Mouse (Mus musculus): ENCODE measurements around the gene Pnpla5. TPM values are rescaled to one million over a fixed set of nuclear protein-coding genes. Genes with fewer than 3 reads are reported as not detected.
"Not testable (repeated sequence)": the region's sequence is repeated elsewhere in the genome, so short reads cannot be mapped to it uniquely, and the experiment has no call there.

The Pnpla5 gene
- total RNA-seq (2021) = not detected
- long read RNA-seq, experiment 1 = 0 reads
- long read RNA-seq, experiment 2, partial matches to known transcripts = 0 of 1 reads
- long read RNA-seq, experiment 2, other reads (novel, unspliced or antisense) = 1 of 1 reads

DNA sequence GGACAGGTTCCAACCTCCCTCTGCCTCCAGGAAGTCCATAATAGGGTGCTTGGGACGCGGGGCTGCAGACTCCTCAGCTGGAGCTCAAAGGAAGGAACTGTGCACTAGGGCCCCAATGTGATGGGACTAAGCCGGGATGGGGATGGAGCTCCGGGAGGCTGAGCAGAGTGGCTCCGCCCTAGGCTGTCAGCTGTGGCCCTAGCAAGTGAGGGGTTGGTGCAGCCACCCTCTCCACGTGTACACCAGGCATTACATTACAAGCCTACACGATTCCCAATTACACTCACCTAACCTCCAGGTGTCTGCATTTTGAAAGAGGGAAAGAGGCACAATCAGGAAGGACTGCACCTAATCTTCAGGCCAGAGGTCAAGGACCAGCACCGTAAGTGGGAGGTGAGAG lies at the start of gene Pnpla5:
Gene Pnpla5 (minus strand): TSS at position 101 of the 400 bp plus-strand sequence.
- DNase-seq (ENCODE audit: low spot score in 2 of 2) = no peak

DNA sequence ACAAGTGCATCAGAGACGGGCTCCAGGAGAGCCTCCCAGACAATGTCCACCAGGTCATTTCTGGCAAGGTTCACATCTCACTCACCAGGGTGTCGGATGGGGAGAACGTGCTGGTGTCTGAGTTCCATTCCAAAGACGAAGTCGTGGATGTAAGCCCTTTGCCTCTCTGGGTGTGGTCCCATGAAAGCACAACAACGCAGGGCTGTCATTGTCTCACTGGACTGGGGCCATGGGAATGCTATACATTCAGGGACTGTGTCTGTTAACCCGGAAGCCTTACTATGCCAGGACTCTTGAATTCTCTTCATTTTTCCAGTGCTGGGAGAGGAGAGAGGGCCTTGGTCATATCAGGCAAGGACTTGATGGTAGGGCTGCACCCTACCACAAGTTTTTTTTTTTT lies 48.2 kb upstream of the Pnpla5 start:
- DNase-seq (ENCODE audit: low spot score in 2 of 2) = no peak

DNA sequence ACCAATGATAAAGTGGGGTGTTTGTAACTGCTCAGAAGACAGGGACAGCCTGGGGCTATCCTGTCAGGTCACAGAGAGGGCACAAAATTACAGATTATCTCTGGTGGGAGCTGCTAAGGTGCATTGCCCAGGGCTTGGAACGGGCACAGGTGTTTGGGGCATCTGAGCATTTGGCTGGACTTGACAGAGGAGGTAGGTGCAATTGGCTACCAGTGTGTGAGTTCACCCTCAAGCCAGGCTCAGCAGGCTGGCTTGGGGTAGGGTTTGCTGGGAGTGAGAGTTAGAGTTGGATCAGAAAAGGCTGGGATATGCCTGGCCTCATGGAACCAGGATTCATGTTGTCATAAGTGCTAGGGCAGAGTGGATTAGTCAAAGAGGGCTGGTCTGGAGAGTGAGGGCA lies 46.5 kb upstream of the Pnpla5 start:
- no peak for DNase-seq (ENCODE audit: low spot score in 2 of 2)

DNA sequence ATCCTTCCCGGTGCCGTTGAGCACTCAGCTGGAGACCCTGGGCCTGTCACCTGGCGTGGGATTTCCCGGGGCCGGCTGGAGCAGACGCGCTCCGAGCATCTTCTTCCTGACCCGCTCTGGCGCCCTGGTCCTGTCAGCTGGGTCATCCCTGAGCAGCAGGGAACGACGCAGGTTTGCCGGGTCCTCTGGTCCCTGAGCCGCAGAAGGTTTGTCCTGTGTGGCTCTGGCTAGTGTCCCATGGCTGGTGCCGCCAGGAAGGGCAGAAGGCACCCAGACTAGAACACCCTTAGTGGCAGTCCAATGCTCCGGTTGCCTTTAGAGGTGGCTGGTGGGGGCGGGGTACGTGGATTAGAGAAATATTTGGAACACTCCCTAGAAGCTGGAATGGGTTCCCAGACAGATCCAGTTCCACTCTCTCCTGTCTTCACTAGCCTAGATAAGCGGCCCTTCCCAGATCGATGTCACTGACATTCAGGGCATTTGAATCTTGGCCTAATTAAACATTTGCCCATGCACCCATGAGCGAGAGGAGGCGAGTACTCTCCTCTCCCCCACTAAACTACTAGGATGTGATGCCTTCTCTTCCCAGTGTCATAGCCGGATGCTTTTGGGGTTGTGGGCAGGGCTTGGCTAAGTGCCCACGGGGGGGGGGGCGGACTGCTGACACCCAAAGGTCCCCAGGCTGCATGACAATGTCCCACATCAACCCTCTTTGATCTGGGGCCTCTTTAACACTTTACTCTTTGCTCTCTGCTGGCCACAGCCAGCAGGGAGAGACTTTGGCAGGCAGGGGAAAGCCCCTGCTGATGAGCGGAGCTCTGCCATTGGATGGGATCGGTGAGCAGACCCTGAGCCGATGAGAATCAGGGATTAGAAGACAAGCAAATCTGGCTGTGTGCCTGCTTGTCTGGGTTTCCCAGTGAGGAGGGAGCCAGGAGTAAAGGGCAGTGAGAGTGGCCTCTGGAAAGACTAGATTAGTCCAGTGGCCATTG lies 45.5 kb upstream of the Pnpla5 start:
- DNase-seq (ENCODE audit: low spot score in 2 of 2) = peak in 1 of 2 experiments; percentile 33

DNA sequence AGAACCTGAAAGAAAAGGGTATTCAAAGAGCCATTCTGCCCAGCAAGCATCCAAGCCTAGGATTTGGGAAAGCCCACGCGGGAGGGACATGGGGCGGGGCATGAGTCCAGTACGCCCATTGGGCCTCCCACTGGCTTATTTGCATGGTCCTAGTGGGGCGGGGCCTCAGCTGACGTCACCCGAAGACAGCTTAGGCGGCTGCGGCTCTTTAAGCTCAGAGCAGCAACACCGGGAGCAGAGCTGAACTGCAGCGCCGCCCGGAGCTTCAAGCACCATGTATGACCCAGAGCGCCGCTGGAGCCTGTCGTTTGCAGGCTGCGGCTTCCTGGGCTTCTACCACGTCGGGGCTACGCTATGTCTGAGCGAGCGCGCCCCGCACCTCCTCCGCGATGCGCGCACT lies 44.6 kb upstream of the Pnpla5 start, which contains the start of gene Pnpla3:
Gene Pnpla3 (plus strand): TSS at position 238 of the 400 bp plus-strand sequence.
- DNase-seq (ENCODE audit: low spot score in 2 of 2) = peak; percentile 97

DNA sequence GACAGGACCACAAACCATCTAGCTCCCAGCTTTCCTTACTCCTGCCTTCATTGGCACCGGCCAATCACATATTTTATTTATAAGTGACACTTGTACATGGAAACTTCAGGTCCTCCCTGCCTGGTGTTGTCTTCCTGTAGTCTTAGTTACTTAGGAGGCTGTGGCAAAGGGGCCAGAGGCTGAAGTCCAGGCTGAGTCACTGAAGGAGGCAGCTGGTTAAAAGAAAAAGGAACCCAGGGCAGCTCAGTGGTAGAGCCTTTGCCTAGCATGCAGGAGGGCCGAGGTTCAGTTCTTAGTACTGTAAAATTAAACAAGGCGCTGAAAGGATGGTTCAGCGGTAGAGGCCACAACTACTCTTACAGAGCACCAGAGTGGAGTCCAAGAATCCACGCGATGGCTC lies 43.8 kb upstream of the Pnpla5 start:
- no peak for DNase-seq (ENCODE audit: low spot score in 2 of 2)

DNA sequence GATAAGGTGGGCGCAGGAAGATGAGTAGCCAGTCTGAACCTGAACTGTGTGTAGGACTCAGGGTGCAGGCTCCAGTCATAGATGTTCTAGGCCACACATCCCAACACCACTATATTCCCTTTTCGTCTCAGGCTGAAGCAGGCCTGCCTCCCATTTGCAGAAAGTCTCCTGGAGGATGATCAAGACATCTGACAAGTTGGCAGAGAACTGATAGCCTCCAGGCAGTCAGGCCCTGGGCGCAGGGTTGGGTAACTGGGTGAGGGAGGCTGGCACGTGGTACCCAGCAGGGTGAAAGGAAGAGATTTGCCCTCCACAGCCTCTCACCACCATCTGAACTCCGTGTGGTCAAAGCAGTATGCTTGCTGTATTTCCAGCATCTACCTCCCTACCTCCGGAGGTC lies 38.9 kb upstream of the Pnpla5 start:
- DNase-seq (ENCODE audit: low spot score in 2 of 2) = no peak

DNA sequence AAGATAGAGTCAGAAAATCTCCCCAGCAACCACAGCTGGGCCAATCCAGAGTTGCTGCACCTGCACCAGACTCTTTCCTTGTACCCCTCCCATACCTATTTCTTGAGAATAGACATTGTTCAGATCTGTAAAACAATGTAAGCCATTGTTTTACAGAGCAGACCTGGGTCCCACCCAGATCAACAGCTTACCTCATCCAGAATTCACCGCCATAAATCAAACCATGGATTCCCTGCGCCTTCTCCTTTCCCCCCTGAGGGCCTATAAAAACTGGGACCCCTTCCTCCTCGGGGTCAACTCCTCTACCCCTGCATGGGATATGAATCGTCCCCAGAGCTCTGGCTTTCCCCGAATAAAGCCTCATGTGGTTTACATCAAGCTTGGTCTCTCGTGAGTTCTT lies 34.6 kb upstream of the Pnpla5 start:
- DNase-seq (ENCODE audit: low spot score in 2 of 2) = not testable (repeated sequence)

DNA sequence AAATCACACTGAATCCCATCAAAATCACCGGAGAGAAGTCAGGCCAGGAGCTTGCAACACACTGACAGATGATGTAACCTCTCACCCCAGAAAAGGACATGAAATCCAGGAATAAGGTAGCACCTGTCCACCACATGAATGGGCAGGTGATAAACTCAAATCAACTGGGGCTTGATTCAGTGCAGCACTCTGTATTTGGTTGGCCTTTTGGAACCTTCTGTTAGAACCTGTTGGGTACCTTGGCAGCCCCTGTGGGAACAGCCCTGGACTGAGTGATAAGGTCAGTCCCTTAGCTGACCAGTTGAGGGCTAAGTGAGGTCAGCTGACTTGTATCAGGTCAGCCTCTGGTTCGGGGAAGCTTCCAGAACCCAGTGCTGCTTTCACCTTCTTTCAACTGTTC lies 33.2 kb upstream of the Pnpla5 start:
- no peak for DNase-seq (ENCODE audit: low spot score in 2 of 2)

DNA sequence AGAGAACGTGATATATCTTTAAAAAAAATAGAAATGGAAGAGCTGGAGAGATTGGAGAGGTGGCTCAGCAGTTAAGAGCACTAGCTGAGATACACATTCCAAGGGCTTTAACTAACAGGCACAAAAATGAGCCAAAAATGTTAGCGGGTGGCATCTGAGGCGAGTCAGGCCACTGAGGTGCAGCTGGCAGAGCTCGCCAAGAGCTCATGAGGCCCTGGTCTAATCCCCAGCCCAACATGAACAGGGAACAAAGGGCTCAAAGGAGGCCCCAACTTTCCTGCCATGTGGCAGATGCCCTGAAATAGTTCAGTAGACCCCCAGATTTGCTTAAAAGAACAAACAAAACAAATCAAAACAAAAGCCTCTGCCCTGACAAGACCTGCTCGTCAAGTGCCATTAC lies 18.0 kb upstream of the Pnpla5 start:
- no peak for DNase-seq (ENCODE audit: low spot score in 2 of 2)

DNA sequence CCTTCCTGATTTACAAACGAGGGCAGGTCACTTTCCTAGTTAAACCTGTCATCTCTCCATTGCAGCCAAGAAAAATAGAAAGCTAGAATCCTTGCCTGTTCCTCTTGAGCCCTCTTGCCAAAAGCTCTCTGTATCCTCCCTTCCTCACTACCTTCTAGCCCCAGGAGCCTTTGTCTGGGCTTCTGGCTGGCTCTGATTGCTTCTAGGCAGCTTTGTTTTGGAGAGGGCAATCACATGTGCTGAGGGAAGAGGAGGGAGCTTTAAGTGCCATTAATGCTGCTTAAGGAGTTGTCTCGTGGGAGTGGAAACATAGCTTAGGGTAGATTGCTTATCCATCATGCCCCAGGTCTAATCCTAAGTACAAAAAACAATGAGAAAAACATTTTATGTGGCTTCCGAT lies 17.1 kb upstream of the Pnpla5 start:
- no peak for DNase-seq (ENCODE audit: low spot score in 2 of 2)

DNA sequence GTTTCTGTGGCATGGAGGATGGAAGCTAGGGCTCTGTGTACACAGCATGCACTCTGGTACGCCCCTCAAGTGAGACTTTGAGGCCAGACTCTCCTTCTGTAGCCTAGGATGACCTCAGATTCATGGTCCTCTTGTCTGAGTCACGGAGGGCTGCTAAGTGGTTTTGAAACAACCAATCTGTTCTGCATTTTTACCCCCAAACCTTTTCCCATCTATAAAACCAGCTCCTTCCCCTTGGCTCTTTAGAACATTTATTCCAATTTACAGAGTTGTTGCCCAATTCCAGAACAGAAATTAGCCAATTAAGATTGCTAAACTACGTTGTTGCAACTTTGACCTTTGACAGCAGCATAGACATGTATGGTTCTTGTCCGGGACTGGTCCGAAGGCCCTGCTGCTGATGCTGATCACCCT lies 16.6 kb upstream of the Pnpla5 start:
- no peak for DNase-seq (ENCODE audit: low spot score in 2 of 2)

DNA sequence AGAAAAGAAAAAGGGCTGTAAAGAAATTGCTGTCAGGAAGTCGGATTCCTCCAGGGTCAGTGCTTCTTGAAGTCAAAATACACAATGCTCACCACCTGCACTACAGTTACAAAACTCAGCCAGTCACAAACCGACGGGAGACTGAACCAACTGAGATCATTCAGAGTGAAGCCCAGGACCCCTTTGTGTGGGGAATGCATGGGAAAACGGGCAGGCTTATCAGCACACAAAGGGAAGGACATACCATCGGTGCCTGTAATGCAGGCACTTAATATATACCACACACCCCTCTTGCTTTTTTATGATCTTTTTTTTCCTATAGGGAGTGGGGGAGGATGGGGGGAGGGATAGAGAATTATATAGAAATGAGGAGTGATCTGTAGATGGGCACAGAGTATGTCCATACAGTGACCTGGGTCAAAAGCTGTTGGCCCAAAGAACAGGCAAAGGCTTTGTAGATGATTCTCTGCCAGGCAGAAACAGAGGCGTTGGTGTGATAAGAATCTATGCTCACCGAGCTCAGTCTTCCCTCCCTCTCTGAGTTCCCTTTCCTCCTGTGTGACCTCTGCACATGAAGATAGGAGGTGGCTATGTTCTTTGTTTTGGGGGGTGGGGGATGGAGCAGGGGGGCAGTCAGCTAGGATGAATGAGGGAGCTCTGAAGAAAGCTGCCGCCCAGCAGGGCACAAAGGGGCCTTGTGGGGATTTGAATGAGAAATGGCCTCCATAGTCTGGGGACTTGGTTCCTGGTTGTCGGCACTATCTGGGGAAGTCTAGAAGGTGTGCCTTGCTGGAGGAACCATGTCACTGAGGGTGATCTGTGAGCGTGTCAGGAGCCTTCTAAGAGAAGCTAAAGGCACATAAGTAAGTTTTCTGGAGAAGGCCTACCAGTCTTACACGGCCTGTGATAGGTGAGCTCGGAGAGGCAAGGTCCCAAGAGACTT lies 13.8 kb upstream of the Pnpla5 start:
- DNase-seq (ENCODE audit: low spot score in 2 of 2) = no peak

DNA sequence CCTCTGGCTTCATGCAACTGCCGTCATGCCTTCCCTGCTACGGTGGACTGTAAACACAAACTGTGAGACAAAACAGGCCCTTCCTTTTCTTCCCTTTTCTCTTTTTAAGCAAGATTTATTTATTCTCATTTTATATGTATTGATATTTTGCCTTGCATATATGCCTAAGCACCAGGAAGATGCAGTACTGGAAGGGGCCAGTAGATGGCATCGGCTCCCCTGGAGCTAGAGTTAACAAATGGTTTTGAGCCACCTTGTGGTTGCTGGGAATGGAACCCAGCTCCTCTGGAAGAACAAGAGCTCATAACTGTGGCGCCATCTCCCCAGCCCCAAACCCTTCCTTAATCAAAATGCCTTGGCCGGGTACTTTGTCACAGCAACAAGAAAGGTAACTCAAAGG lies 12.5 kb upstream of the Pnpla5 start:
- DNase-seq (ENCODE audit: low spot score in 2 of 2) = no peak

DNA sequence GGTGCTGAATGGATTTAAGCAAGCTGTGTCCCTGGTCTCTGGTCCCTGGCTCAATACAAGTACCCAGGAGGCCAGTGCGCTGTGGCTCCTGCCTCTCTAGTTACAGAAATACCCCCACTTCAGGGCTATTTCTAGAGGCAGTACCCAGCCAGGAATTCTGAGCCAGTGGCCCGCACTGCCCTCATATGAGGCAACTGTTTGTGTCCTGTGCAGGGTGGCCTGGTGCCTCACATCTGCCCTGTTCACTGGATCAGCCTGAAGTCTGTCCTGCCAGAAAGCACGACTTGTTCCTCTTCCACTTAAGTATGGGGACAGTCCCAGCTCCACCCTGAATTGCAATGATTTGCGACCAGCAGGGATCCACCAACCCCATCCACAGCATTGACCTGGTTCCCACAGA lies 10.5 kb upstream of the Pnpla5 start:
- DNase-seq (ENCODE audit: low spot score in 2 of 2) = no peak

DNA sequence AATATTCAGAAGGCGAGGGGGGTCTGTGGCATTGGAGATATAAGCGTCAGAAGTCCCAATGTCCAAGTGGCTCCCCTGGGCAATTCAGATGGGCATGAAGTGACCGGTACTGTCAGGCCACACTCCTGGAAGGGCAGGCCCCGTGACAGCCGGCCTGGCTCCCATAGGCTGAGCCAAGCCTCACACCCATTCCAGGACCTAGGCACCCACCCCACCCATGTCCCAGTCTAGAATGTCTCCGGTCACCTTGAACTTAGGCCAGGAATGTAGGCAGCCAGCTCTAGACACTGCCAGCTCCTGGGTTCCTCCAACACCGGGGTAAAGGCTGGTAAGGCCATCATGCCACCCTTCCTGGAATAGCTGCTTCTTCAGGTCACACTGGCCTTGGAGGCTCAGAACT lies 9.0 kb upstream of the Pnpla5 start:
- no peak for DNase-seq (ENCODE audit: low spot score in 2 of 2)

DNA sequence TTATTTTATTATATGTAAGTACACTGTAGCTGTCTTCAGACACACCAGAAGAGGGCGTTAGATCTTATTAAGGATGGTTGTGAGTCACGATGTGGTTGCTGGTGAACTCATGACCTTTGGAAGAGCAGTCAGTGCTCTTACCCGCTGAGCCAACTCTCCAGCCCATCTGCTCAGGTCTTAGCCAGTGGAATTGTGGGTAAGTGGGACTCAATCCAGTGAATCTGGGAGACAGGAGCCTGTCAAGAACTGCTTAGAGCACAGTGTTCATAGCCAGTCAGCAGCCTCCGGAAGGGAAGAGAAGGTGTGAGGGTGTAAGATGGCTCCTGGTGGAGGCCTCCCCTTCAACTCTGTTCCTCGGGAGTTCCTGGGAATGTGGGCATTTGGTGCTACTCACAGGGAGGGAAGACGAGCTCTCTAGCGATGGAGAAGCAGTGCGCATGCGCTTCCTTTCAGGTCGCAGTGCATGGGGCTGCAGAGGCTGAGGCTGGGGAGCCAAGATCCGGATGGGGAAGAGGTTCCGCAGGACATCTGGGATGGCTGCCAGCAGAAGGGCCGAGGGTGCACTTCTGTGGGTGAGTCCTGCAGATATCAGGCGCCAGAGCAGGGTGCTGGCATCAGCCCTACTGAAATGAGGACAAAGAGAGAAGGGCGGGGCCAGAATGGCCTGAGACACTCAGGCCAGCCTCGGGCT lies 8.3 kb upstream of the Pnpla5 start:
- peak in 1 of 2 experiments; percentile 5 for DNase-seq (ENCODE audit: low spot score in 2 of 2)

DNA sequence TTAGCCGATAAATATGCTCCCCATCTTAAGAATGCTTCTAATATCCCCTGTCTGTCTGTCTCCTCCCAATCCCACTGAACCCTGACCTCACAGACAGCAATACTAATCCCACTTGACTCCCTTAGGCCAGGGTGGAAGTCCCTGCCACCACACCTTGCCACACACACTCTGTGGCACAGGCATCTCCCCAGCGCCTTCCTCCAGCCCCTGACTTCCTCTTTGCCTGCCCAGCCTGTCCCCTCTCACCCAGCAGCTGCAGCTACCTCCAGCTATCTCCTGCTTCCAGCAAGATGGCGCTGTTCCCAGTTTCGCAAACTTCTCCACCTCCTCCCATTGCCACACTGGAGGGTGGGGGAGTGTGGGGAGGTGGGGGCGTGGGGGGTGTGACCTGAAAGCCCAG lies 3.9 kb upstream of the Pnpla5 start:
- DNase-seq (ENCODE audit: low spot score in 2 of 2) = no peak

DNA sequence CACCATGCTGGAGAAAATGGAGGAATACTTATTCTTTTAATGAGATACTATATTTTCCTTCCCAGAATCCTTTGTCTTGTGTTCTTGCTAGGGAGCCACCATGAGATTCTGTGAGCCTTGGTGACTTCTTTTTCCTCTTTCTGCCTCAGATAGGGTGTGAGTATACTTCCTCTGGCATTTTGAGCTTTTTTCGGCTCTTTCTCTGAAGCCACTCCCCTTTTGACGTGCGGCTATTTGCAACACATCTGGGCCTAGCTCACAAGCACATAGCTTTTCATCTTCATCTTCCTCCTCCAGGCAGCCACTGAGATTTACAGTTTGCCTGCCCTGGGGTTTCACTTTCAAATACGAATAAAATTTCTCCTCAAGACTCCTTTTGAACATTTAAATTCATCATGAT lies 3.5 kb upstream of the Pnpla5 start:
- no peak for DNase-seq (ENCODE audit: low spot score in 2 of 2)

DNA sequence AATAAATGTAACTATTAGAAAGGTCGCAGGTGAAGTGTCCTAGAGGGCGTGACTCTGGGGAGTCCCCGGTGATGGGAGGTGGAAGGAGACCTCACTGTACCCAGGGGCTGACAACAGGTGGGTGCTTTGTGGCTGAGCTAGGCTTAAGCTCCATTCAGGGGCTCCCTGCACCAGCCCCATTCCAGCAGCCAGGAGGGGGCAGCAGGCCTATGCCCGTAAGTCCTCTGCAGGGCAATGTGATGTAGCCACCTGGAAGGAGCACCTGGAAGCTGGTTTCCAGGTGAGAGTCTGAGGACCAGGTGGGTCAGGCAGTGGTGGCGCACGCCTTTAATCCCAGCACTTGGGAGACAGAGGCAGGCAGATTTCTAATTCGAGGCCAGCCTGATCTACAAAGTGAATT lies 1.1 kb upstream of the Pnpla5 start:
- DNase-seq (ENCODE audit: low spot score in 2 of 2) = no peak

DNA sequence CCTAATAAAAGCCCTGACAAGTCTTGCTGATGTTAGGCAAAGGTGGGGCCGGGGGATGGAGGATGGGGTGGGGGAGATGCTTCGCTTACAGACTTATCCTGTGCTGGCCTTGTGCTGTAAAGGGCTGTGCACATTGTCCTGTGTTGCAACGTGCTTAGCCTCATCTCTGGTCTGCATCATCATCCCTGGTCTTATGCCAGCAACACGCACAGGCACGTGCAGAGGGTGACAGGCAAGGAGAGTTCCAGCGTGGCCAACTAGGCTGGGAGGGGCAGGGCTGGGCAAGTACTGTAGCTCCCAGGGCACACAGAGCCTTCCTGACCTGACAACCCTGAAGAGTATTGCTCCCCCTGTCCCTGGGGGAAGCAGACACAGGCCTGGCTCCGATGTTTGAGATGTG lies 1.9 kb downstream of the Pnpla5 start:
- DNase-seq (ENCODE audit: low spot score in 2 of 2) = no peak
